Mouse (Mus musculus) midbrain, embryonic 16.5 days (tissue): Measurements from ENCODE around the gene Gm4881. TPM values are rescaled to one million over a fixed set of nuclear protein-coding genes. Genes with fewer than 3 reads are reported as not detected.

Experiments
- ATAC-seq: fragments of 200-750 bp; cut with Nextera tagmentation; 2 replicates; pipeline ENCODE4 v1.8.0; 2017; ENCODE audit warnings: moderate TSS enrichment
- H3K27ac ChIP-seq: fragments of 300-500 bp; sonication (generic); 2 replicates; pipeline ENCODE4 v1.5.1; 2014; ENCODE audit warnings: mild to moderate bottlenecking, low read length, mixed read lengths
- H3K27me3 ChIP-seq: fragments of 300-500 bp; sonication (generic); 2 replicates; pipeline ENCODE4 v1.6.1; 2014; ENCODE audit warnings: low read depth, low read length, mixed read lengths; ENCODE audit not compliant: control insufficient read depth, insufficient read depth
- H3K36me3 ChIP-seq: fragments of 300-500 bp; sonication (generic); 2 replicates; pipeline ENCODE4 v1.6.1; 2014; ENCODE audit warnings: mild to moderate bottlenecking, low read length, moderate library complexity, mixed read lengths; ENCODE audit not compliant: control insufficient read depth, insufficient read depth
- H3K4me1 ChIP-seq: fragments of 300-500 bp; sonication (generic); 2 replicates; pipeline ENCODE4 v1.6.1; 2014; ENCODE audit warnings: mild to moderate bottlenecking, low read length, mixed read lengths; ENCODE audit not compliant: control insufficient read depth, insufficient read depth
- H3K4me2 ChIP-seq: fragments of 300-500 bp; sonication (generic); 2 replicates; pipeline ENCODE4 v1.6.1; 2014; ENCODE audit warnings: mild to moderate bottlenecking, low read length, mixed read lengths
- H3K4me3 ChIP-seq: fragments of 300-500 bp; sonication (generic); 2 replicates; pipeline ENCODE4 v1.5.1; 2014; ENCODE audit warnings: low read depth, mild to moderate bottlenecking, low read length, moderate library complexity, mixed read lengths
- H3K9ac ChIP-seq: fragments of 300-500 bp; sonication (generic); 2 replicates; pipeline ENCODE4 v1.6.1; 2014; ENCODE audit warnings: low read depth, low read length, mixed read lengths
- H3K9me3 ChIP-seq: fragments of 300-500 bp; sonication (generic); replicated peaks from 2 replicates; pipeline ENCODE4 v1.6.1; 2014; ENCODE audit warnings: mild to moderate bottlenecking, low read length, mixed read lengths; ENCODE audit not compliant: control insufficient read depth, poor library complexity, severe bottlenecking
- WGBS: fragments of 180-500 bp; shearing (Covaris S2); extraction: QIAGEN DNeasy Blood & Tissue Kit; methylation state at CpG from one replicate; pipeline ENCODE4 v1.1.7; 2014; 5-methylcytosine and 5-hydroxymethylcytosine counted together
- polyA plus RNA-seq: library from polyadenylated mRNA; unstranded; fragments of >200 nt; fragmentation: Nextera tagmentation; extraction: Ambion mirVana; gene quantifications from 2 replicates; pipeline ENCODE4 v1.2.1, GENCODE M21; 2015

Gene Gm4881
- polyA plus RNA-seq, 1 experiment from 2014 or later, result 4.5 TPM

- 32% methylated on average over 9 of the region's 9 CpGs for WGBS
Observed at GRCm38 (mm10) chr7:24974893-24975595, 30.8 kb upstream of the Gm4881 start.

GRCm38 (mm10) chr7:24973902-24974301 lies 29.6 kb upstream of the Gm4881 start:
- 76% methylated on average over 5 of the region's 5 CpGs for WGBS
- Histone ChIP-seq H3K27ac (no peak overlapping the region), H3K4me1 (peaks cover 10% of the 10 kb centered on the region), H3K27me3 (no peaks in the 10 kb centered on the region), H3K9ac (no peak overlapping the region), H3K4me2 (no peak overlapping the region), H3K4me3 (no peak overlapping the region), H3K36me3 (peaks cover 21% of the 10 kb centered on the region), H3K9me3 (no peaks in the 10 kb centered on the region)
- ATAC-seq, result no peak

More at GRCm38 (mm10) chr7:24974893-24975595, 30.8 kb upstream of the Gm4881 start:
- no peak overlapping the region for H3K4me2 ChIP-seq
- no peak overlapping the region for H3K9ac ChIP-seq
- ATAC-seq, result no peak
- H3K27ac ChIP-seq, result no peak overlapping the region
- H3K36me3 ChIP-seq, result peaks cover 26% of the 10 kb centered on the region
- peaks cover 10% of the 10 kb centered on the region for H3K4me1 ChIP-seq
- no peaks in the 10 kb centered on the region for H3K9me3 ChIP-seq
- H3K4me3 ChIP-seq, result no peak overlapping the region
- H3K27me3 ChIP-seq, result no peaks in the 10 kb centered on the region

- no peaks in the 10 kb centered on the region for H3K9me3 ChIP-seq
- 83% methylated on average over 4 of the region's 4 CpGs for WGBS
- peaks cover 10% of the 10 kb centered on the region for H3K4me1 ChIP-seq
- peaks cover 14% of the 10 kb centered on the region for H3K36me3 ChIP-seq
- ATAC-seq, result no peak
- H3K27ac ChIP-seq, result no peak overlapping the region
- no peaks in the 10 kb centered on the region for H3K27me3 ChIP-seq
- no peak overlapping the region for H3K9ac ChIP-seq
- H3K4me3 ChIP-seq, result no peak overlapping the region
- no peak overlapping the region for H3K4me2 ChIP-seq
Observed at GRCm38 (mm10) chr7:24973208-24973607, 28.9 kb upstream of the Gm4881 start.

DNA sequence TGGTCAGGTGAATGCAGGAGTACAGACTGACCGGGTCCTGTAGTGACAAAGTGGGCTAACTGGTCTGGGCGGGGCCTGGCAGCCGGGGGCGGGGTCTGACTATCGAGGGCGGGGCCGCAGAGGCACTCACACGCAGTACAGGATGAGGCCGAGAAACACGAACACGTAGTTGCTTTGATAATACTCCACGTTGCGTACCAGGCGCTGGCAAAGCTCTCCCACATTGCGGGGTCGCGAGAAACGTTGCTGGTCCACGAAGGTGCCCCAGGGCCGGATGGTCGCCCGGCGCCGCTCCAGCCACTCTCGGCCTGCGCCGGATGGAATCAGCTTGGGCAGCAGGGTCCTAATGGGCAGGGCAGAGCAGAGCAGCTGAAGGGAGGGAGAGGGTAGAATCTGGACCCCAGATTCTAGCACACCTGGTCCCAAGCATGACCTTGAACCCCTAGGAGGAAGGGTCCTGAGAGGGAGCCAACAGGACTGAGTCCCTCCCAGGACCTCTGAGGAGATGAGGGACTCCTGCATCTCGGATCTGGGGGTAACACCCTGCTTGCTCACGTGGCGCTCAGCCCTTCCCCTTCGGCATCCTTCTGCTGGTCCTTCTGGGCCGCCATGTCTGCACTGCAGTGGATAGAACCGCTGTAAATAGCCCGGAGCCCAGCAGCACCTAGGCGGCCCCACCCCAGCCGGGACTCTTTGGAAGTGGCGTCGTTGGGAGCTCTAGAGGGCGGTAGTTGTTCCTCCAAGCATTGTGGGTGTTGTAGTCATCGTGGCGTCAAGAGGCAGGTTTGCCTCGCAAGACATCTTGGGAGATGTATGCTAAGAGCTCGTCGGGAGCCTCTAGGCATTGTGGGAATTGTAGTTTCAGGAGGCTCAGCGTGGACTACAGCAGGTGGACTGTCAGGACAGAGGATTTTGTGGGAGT lies 27.9 kb upstream of the Gm4881 start, which contains the start of gene Rabac1:
Gene Rabac1 (minus strand): TSS at position 783 of the 922 bp plus-strand sequence.
- Histone ChIP-seq H3K27me3 (no peaks in the 10 kb centered on the region), H3K9ac (peak within 1 kb of the TSS; percentile 89), H3K4me1 (peaks cover 10% of the 10 kb centered on the region), H3K9me3 (no peaks in the 10 kb centered on the region), H3K4me3 (peak within 1 kb of the TSS; percentile 89), H3K27ac (peak within 1 kb of the TSS; percentile 87), H3K4me2 (peak within 1 kb of the TSS; percentile 70), H3K36me3 (peaks cover 5% of the 10 kb centered on the region)
- WGBS, result under 1% methylated on average over 45 of the region's 45 CpGs
- peak; percentile 93 for ATAC-seq

DNA sequence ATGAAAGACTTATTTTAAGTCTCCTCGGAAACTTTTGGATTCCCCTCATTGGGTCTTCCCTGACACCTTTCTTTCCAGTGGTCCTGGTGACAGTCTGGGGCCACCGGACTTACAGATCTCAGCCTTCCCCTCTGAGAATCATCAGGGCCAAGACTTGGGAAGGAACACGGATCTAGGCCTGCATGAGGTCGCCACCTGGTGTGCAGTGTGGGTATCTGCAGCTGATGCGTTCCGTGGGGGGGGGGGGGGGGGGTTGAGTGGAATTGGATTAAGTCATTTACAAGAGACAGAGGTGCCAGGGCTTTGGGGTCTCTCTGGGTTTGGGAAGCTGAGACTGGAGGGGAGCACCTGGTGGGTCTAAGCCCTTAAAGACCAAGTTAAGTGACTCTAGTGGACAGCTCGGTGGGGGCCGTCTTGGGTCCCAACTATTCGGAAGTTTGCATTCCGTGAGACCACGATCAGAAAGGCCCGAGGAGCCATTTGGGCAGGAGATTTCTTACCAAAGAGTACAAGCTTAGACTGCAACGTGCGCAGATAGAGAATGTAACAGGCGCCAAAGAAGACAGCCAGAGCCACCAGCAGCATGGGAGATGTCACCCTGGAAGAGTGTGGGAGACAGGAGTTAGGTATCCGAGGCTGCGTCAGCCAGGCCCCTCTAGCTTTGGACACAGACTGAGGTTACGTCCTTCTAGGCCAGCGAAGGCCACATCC lies 27.1 kb upstream of the Gm4881 start:
- H3K9ac ChIP-seq, result peak overlapping the region; percentile 89
- peak overlapping the region; percentile 87 for H3K27ac ChIP-seq
- peaks cover 5% of the 10 kb centered on the region for H3K36me3 ChIP-seq
- H3K27me3 ChIP-seq, result no peaks in the 10 kb centered on the region
- H3K4me3 ChIP-seq, result peak overlapping the region; percentile 89
- peaks cover 10% of the 10 kb centered on the region for H3K4me1 ChIP-seq
- 8% methylated on average over 19 of the region's 19 CpGs for WGBS
- H3K9me3 ChIP-seq, result no peaks in the 10 kb centered on the region
- no peak for ATAC-seq
- peak overlapping the region; percentile 70 for H3K4me2 ChIP-seq

DNA sequence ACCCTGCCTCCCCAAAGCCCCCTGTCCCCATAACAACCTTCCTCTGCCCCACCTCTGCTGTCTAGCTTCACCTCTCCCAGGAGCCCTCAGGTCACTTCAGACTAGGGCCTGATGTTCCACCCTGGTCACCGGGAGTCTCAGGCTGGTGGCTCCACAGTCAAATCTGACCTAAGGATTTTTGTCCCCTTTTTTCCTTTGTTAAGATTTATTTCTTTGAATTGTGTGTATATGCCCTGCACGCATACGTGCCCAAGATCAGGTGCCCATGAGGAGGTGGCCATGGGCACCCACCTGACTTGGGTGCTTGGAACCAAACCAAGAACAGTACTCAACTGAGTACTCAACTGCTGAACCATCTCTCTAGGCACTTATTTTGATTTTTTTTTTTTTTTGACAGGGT lies 26.0 kb upstream of the Gm4881 start:
- ATAC-seq, result no peak
- H3K27me3 ChIP-seq, result no peaks in the 10 kb centered on the region

DNA sequence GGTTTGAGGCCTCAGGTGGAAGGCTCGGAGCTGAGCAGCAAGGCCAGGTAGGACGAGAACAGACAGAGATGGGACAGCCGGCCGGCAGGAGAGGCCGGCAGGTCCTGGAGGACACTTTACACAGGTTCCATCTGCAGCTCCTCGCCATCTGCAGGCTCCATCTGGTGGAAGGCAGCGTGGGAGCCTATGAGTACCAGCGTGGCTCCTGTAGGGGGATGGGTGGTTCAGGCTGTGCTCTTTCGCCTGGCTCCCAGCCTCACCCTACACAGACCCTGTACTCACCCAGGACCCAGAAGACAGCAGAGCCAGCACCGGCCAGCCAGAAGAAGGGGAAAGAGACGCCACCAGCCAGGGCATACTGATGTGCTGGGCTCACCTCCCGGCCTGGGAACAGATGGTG lies 25.5 kb upstream of the Gm4881 start:
- no peak overlapping the region for H3K27ac ChIP-seq
- no peak for ATAC-seq

More for the DNA sequence above, 26.0 kb upstream of the Gm4881 start:
- Histone ChIP-seq H3K27ac (no peak overlapping the region), H3K9ac (no peak overlapping the region), H3K4me2 (no peak overlapping the region), H3K9me3 (no peaks in the 10 kb centered on the region), H3K4me3 (no peak overlapping the region), H3K36me3 (peaks cover 5% of the 10 kb centered on the region), H3K4me1 (peaks cover 10% of the 10 kb centered on the region)
- WGBS, result 97% methylated on average over 3 of the region's 3 CpGs

DNA sequence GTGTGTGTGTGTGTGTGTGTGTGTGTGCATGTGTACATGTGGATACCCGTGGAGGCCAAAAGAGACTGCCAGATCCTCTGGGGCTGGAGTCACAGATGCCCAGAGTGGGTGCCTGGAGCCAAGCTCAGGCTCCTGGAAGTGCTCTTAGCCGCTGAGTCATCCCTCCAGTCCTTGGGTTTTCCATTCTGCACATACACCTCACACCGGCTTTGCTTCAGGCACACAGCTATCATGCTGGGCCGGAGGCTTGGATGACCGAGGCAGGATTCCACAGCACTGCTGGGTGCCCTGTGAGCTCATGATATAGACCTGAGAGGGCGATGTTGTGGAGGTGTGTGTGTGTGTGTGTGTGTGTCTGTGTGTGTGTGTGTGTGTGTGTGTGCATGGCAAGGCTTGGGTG lies 24.2 kb upstream of the Gm4881 start:
- Histone ChIP-seq H3K4me2 (no peak overlapping the region), H3K9ac (no peak overlapping the region), H3K27me3 (no peaks in the 10 kb centered on the region), H3K4me3 (no peak overlapping the region), H3K27ac (no peak overlapping the region), H3K36me3 (peaks cover 5% of the 10 kb centered on the region), H3K9me3 (no peaks in the 10 kb centered on the region), H3K4me1 (peaks cover 10% of the 10 kb centered on the region)
- 57% methylated on average over 6 of the region's 6 CpGs for WGBS
- no peak for ATAC-seq

More for the DNA sequence above, 25.5 kb upstream of the Gm4881 start:
- no peak overlapping the region for H3K9ac ChIP-seq
- H3K4me1 ChIP-seq, result peaks cover 10% of the 10 kb centered on the region
- 74% methylated on average over 12 of the region's 12 CpGs for WGBS
- H3K9me3 ChIP-seq, result no peaks in the 10 kb centered on the region
- H3K4me3 ChIP-seq, result no peak overlapping the region
- H3K36me3 ChIP-seq, result peaks cover 5% of the 10 kb centered on the region
- no peak overlapping the region for H3K4me2 ChIP-seq
- no peaks in the 10 kb centered on the region for H3K27me3 ChIP-seq
